Mouse (Mus musculus) ovary, postnatal 14 days (tissue): ENCODE data around the gene Cep57l1.
"Not testable (repeated sequence)": the region's sequence is repeated elsewhere in the genome, so short reads cannot be mapped to it uniquely, and the experiment has no call there.

ENCODE experiments used
- DNase-seq: peaks from one replicate; pipeline ENCODE4 v3.0.0; 2022; ENCODE audit warnings: low spot score

Cep57l1 gene

DNA sequence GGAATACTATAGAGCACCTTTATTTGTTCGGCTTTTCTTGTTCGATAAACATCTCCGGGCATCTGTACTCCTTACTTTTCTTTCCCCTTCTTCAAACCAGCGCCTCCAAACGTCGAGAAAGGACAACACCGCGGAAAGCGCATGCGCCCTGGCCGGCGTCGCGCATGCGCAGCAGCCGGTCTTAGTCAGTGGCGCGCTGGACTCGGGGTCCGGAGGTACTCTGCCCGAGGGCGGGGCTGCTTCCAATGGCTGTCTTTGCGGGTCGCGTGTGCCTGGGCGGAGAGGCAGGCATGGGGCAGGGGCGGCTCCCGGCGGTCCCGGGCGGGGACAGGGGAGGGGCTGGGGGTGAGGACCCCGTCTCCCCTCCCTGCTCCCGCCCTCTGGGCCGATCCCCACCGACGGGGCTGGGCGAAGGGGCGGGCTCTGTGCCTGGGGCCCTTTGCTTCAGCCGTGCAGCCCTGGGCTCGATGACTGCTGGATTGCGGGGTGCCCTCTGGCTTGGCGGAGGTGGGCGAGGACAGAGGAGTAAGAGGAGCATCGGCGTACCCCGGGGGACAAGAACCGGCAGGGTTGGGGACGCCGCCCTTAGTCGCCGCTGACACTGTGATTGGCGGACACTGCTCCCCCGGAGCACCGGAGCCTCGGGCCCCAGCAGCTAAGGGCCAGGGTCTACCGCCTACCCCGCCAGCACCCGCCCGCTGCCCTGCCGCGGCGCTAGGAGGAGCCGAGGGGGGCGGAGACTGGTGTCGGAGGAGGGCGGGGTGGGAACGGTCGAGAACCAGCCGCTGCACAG lies at the start of gene Cep57l1, which contains the start of gene Sesn1:
Gene Cep57l1, minus strand, starts transcription at position 101 of the 793 bp plus-strand sequence.
Gene Sesn1, plus strand, starts transcription at position 165 of the 793 bp plus-strand sequence.
- DNase-seq = peak; percentile 89

DNA sequence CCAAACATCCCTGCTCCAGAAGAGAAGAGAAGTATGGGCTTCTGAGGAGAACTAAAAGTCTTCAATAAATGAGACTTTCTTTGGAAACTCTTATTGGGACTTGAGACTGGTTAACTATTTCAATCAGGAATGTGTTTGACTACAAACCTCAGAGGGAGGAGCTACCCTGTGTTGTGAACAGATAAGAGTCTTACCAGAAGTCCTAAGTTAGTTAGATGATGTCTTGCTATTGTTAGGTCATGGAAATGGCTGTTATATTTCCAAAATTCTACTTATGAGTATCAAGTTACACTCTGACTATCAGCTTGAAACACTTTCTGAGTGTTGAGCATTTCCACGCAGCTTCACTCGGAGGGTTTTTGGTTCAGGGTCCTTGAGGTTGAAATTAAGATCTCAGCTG lies 39.0 kb upstream of the Cep57l1 start:
- no peak for DNase-seq

DNA sequence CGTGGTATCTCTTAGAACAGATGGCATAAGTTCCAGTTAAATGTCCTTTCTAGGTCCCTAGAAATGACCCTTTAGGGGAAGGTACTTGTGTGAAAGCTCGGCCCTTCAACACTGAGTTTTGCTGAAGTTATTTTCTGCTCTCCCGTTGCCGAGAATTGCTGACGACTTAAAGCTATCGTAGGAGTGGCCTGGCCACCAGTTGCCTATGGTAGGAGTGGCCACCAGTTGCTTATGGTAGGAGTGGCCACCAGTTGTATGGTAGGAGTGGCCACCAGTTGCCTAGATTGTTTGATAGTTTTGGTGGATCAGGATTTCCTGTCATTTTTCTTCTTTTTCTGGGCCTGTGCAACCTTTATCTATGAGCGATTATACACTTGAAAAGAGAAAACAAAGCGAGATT lies 38.1 kb upstream of the Cep57l1 start:
- no peak for DNase-seq

DNA sequence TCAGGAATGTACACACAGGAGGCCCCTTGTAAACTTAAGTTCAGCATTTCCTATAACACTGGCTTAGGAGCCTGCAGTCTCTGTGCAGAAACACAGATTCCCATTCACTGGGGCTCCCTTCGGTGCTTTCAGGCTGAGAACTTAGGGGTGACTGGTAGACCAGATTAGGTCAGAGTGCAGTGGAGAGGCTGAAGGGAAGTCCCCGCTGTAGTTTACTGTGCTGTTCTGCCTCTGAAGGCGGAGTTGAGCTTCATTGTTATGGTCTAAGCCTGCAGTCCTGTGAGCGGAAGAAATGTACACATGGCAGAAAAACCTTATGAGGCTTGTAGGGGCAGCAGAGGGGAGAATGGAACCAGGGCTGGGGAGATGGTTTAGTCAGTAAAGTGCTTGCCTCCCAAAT lies 29.2 kb upstream of the Cep57l1 start:
- DNase-seq = no peak

DNA sequence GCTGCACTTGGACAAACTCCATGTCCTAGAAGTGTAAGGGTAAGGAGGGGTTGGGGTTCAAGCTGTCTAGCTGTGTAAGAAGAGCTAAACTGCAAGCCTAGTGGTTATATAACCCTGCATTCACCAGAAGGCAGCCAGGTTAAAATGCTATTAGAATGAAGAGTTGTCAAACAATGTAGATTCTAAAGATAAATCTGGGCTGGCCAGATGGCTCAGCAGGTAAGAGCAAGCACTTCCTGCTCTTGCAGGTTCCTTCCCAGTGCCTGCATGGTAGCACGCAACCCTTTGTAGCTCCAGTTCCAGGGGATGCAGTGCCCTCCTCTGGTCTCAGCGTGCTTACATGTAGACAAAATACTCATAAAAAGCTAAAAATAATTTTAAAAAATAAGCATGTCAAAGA lies 24.5 kb upstream of the Cep57l1 start:
- no peak for DNase-seq

DNA sequence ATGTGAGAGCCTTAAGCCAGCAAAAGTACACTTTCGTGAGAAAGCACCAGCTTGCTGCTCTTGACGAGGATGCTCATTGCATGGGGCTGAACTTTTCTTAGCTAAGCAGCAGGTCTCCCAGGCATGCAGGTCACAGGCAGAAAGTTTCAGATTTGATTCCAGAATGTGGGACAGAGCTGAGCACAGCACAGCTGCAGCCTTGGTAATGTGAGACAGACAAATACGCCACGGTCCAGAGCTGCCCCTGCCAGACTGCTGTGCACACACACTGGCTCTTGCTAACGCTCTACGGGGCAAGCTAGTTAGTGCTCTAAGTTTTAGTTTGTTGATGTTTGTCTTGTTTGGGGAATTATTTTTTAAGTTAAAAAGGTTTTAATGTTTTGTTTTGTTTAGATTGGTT lies 22.5 kb upstream of the Cep57l1 start:
- no peak for DNase-seq

DNA sequence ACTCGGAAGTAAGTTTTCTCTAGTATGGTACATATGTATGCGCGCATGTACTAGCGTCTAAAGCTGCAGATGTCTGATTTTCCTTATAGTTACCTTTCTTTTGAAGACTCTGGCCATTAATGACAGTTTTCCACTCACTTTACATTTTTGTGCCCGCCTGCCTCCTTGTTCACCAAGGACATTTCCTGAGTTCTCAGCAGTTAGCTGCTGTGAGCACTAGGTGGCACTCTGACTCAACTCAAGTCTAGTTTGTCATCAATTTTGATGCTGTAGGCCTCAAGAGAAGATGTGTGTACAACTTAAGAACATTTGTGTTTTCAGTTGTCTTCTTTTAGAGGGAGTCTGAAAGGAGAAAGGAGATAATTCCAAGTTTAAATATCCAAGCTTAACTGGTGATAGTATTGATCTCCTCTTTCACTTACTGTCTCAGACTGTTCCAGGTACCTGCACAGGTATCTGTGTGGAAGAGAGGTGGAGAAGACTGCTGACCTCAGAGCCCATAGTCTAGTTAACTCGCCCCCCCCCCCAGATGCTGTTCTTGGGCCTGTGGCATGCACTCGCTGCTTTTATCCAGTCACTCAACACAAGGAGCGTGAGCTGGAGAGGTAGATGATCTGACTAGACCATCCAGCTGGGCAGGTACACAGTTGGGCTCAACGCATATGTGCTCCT lies 21.3 kb upstream of the Cep57l1 start:
- DNase-seq = peak; percentile 62

DNA sequence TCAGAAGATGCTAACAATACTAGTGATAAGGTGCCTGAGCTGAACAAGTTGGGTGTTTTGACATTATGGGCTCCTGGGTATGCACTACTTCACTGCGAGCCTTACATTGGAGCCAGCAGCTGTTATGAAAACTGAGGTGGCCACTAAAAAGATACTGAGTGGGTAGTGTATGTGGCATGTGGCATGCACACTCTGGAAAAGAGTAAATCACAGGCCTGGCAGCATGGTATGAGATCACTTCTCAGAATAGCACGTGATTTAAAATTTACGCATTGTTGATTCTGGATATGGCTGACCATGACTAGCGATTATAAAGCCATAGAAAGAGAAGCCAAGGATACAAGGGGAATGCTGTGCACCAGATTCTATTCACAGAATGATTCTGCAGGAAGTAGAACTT lies 20.8 kb upstream of the Cep57l1 start:
- no peak for DNase-seq

DNA sequence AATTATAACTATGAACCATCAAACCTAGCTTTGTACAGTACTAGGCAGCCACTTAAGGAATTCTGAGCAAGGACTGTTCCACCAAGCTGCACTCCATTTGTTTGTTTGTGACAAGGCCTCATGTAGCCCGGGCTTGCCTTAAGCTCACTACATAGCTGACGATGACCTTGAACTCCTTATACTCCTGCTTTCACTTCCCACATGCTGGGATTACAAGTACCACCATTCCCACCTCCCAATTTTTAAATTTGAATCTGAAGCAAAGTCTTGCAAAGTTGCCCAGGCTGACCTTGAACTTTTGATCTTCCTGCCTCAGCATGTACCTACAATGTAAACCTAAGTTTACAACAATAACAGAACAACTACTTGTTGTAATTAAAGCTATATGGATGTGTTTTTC lies 20.3 kb upstream of the Cep57l1 start:
- no peak for DNase-seq

DNA sequence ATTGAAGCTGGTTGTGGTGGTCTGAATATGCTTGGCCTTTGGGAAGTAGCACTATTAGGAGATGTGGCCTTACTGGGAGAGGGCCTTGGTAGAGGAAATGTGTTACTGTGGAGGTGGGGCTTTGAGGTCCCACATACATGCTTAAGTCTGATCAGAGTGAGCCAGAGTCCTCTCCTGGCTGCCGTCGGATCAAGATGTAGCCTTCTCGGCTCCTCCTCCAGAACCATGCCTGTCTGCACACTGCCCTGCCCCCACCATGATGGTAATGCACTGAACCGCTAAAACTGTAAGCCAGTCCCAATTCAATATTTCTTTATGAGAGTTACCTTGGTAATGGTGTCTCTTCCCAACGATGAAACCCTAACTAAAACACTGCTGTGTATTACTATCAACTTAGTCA lies 19.5 kb upstream of the Cep57l1 start:
- DNase-seq = no peak

DNA sequence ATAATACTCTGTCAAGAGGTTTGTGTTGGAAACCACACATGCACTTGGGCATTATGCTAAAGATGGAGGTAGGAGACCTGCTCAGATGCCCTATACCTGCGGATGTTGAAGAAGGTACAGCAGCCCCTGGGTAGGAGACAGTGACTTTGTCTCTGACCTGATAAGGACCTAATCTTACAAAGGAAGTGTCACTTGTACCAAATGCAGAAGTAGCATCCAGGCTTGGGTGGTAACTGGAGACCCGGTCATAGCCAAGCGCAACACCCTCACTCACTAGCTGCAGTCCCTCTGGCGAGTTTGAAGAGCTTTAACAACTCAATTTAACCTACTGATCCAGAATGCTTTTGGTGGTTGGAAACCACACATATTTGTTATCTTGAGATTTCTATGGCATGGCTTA lies 18.1 kb upstream of the Cep57l1 start:
- DNase-seq = no peak

DNA sequence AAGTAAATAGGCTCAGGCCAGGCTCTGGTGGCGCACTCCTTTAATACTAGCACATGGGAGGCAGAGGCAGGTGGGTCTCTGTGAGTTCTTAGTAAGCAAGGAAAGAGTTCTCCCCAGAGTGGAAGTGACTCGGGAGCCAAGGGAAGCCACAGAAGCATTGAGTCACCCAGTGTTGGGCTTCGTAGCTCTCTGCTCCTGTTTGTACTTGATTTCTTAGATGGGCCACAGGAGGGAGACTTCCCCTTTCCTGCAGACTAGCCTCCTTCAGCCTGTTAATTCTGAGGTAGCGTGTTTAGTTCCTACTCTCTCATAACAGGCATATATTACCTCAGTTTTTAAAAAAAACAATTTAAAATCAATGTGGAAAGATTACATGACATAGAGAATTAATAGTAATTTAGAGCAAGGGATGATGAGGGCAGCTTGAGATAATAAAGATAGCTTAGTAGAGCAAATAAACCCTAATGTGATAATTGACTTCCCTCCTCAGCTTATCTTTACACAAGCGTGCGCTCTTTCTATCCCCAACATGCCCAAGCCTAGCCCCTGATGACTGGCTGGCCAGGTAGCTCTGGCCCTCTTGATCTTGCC lies 16.9 kb upstream of the Cep57l1 start:
- no peak for DNase-seq

DNA sequence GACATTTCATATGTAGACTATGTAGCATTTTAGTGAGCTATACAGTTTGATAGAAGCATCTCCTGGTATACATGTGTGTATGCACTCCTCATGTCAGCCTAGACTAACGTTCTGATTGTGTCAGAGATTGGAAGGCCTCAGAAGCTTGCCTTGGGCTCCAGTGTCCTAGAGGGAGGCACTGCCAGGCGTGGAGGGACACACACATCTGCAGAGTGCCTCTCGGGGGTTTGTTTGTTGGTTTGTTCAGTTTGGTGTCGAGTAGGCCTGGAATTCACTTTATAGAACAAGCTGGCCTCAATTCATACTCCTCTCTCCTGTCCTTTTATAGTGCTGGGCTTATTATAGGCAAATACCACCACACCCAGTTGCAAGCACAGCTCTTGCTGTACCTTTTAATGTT lies 16.3 kb upstream of the Cep57l1 start:
- no peak for DNase-seq

DNA sequence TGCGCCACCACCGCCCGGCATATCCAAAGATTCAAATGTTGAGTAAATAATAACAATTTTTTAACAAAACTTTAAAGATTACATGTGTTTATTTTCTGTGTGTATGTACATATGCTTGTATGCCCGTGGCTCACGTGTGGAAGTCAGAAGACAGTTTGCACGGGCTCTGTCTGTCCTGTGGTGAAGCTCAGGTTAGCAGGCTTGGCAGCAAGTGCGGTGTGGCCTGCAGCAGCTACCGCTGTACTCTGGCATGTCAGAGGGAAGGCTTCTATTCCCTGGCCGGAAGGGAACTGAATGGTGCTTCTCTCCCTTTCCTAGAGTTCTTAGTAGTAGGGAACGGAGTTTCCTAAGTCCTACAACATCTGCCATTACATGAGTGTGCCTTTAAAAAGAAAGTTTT lies 15.4 kb upstream of the Cep57l1 start:
- no peak for DNase-seq

DNA sequence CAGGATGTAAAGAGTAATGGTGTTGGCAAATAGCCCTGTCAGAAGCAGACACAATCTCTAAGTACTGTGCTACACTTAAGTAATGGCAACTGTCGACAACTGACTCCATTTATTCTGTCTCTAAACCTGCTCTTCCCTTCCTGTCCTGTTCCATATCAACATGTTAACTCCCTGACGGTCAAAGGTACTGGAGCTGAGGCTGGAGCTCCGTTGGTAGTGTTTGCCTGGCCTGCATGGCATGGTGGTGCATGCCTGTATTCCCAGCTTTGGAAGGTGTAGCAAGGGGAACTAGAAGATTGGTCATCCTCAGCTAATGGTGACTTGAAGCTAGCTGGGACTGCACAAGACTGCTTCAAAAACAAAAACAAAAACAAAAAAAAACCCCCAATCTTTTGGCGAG lies 14.2 kb upstream of the Cep57l1 start:
- no peak for DNase-seq

DNA sequence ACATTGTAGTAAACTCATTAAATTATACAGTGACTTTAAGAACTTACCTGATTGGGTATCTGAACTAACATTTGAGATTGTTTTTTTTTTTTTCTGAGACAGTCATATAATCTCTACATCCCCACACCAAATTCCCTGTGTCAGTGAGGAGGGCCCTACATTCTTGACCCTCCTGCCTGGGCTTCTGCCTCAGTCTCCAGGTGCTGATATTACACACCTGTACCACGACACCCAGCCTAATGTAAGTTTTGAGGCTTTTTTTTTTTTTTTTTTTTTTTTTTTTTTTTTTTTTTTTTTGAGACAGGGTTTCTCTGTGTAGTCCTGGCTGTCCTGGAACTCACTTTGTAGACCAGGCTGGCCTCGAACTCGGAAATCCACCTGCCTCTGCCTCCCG lies 13.6 kb upstream of the Cep57l1 start:
- not testable (repeated sequence) for DNase-seq

DNA sequence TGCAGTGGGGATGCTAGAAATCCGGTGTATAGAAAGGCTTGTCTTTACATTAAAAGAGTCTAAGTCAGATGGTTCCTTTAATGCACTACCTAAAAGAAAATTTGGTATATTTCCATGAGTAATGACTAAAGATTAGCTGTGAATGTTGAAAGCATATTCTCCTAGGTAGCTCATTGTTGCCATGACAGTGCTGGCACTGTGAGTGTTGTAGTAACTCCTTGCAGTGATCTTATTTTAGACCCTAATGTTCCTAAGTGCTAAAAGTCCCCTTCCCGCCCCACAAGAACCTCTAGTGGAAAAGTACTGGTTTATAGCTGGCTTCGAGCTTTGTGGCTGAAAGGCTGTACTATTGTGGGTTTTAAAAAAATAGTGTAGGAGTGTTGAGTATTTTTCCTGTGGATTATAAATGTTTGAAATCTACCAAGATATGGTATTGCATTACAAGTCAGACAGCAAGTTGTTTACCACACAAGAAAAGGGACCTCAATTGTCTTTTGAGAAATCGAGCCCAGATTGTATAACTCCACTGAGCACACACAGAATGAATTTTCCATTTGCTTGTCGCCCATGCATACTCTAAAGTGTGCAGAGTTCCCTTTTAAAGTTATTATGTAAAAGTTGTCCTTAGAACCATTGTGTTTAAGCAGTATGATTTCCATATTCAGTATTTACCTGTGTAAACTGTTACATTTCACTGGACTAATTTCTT lies 13.1 kb upstream of the Cep57l1 start:
- no peak for DNase-seq

DNA sequence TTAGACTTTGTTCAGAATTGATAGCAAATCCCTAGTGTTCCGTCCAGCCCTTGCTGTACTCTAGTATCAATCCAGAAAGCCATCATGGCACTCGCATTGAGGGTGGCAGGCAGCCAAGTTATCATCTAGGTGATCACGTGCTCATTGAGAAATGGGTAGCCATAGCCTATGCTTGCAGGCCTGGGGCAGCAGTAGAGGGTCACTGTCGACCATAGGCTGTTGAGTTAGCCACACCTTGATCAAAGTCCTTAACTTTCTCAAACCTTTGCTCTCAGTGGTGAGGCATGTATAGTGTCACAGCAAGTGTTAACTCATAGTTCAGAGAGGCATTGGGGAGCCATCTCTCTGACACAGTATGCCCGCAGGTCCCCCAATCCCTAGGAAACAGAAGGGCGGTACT lies 11.5 kb upstream of the Cep57l1 start:
- no peak for DNase-seq

DNA sequence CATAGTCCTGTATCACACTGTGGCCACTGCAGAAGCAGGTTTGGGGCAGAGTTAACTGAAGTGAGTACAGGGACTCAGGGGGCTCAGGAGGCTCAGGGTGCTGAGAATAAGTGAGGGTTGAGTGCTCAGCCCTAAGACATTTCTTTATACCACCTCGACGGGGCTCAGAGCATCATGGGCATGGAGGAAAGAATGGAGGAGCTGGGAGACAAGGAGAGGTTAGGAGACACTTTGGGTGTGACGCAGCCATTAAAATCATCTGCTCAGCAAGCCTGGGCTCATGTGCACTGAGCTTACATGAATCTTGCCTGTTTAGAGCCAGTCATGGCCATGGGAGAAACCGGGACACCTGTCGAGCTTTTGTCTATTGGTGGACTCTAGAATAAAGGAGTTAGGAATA lies 10.7 kb upstream of the Cep57l1 start:
- DNase-seq = no peak

DNA sequence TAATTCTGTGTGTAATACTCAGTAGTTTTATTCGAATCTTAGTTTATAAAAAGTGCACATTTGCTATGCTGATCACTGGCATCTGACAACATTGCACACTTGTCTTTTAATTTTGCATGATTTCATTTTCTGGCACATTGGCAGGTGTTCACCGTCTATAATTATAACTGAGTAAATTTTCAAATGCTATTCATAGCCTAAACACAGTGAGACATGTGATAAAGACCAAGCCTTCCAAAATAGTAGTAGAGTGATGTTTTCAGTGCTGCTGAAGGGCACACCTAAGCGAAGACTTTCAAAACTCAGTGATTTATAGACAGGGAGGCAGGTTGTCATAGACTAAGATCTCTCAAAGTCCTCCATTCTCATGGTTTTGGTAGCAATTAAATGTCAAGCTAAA lies 9.6 kb upstream of the Cep57l1 start:
- no peak for DNase-seq

DNA sequence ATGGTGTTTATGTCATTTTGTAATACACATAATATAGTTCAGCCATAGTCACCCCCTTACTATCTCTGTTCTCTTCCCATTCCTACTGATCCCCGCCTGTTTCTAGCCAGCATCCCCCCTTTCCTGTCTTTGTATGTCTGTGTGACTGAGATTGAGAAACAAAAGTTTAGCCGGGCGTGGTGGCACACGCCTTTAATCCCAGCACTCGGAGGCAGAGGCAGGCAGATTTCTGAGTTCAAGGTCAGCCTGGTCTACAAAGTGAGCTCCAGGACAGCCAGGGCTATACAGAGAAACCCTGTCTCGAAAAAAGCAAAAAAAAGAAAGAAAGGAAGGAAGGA lies 9.0 kb upstream of the Cep57l1 start:
- DNase-seq = not testable (repeated sequence)

DNA sequence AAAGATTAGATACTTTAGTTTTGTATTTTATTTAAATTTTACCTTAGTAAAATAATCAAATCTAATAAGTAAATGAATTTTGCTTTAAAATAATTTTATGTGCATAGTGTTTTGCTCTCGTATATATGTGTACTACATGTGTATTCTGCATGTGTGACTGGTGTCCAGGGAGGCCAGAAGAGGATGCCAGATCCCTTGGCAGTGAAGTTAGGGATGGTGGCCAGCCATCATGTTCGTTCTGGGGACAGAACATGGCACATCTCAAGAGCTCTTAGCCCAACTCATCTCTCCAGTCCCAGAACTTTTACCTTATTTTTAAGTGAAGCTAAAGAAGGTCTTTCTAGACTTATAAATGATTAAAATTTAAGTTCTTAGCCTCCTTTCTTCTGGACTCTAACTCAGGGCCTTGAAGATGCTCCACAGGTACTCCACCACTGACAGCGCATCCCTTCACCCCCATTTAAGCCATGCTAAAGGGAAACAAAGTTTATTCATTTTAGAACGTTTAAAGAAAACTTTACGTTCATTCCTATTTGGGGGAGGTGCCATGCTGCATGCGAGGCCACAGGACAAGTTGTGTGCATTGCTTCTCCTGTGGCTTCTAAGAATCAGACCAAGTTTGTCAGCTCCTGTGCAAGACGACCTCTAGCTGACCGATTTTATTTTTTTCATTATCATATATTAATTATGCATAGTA lies 8.5 kb upstream of the Cep57l1 start:
- DNase-seq = no peak
